Mouse (Mus musculus) lung, embryonic 14.5 days (tissue): Measurements from ENCODE around the gene Ttc39a. TPM values are rescaled to one million over a fixed set of nuclear protein-coding genes. Genes with fewer than 3 reads are reported as not detected.

Experiments
- ATAC-seq: fragments of 200-750 bp; cut with Nextera tagmentation; 2 replicates; pipeline ENCODE4 v1.8.0; 2017; ENCODE audit warnings: mild to moderate bottlenecking, moderate TSS enrichment, moderate library complexity; ENCODE audit not compliant: insufficient read depth
- DNase-seq: peaks from one replicate; pipeline ENCODE4 v3.0.0-alpha.2; 2015
- H3K27ac ChIP-seq: fragments of 300-500 bp; sonication (generic); 2 replicates; pipeline ENCODE4 v1.5.1; 2014; ENCODE audit warnings: low read depth, mild to moderate bottlenecking, moderate library complexity
- H3K27me3 ChIP-seq: fragments of 300-500 bp; sonication (generic); 2 replicates; pipeline ENCODE4 v1.6.1; 2014; ENCODE audit warnings: low read length, control low read depth; ENCODE audit not compliant: insufficient read depth
- H3K36me3 ChIP-seq: fragments of 300-500 bp; sonication (generic); 2 replicates; pipeline ENCODE4 v1.6.1; 2014; ENCODE audit warnings: control low read depth; ENCODE audit not compliant: insufficient read depth
- H3K4me1 ChIP-seq: fragments of 300-500 bp; sonication (generic); 2 replicates; pipeline ENCODE4 v1.6.1; 2014; ENCODE audit warnings: antibody characterized with exemption, control low read depth; ENCODE audit not compliant: insufficient read depth
- H3K4me2 ChIP-seq: fragments of 300-500 bp; sonication (generic); 2 replicates; pipeline ENCODE4 v1.6.1; 2014; ENCODE audit warnings: mild to moderate bottlenecking
- H3K4me3 ChIP-seq: fragments of 300-500 bp; sonication (generic); 2 replicates; pipeline ENCODE4 v1.5.1; 2014; ENCODE audit warnings: low read depth, low read length
- H3K9ac ChIP-seq: fragments of 300-500 bp; sonication (generic); 2 replicates; pipeline ENCODE4 v1.6.1; 2014
- H3K9me3 ChIP-seq: fragments of 300-500 bp; sonication (generic); 2 replicates; pipeline ENCODE4 v1.6.1; 2016; ENCODE audit warnings: low read depth, low read length, control low read depth
- CTCF ChIP-seq: IDR thresholded peaks from 2 replicates; pipeline ENCODE4 v1.5.1; 2016; ENCODE audit warnings: antibody characterized with exemption, low read depth
- WGBS: fragments of 180-500 bp; shearing (Covaris S2); extraction: QIAGEN DNeasy Blood & Tissue Kit; methylation state at CpG from one replicate; pipeline ENCODE4 v1.1.7; 2014; 5-methylcytosine and 5-hydroxymethylcytosine counted together
- polyA plus RNA-seq: library from polyadenylated mRNA; unstranded; fragments of >200 nt; fragmentation: Nextera tagmentation; extraction: Ambion mirVana; gene quantifications from 2 replicates; pipeline ENCODE4 v1.2.1, GENCODE M21; 2014

Gene Ttc39a
- polyA plus RNA-seq, 1 experiment from 2014 or later, result 5.9 TPM

DNA sequence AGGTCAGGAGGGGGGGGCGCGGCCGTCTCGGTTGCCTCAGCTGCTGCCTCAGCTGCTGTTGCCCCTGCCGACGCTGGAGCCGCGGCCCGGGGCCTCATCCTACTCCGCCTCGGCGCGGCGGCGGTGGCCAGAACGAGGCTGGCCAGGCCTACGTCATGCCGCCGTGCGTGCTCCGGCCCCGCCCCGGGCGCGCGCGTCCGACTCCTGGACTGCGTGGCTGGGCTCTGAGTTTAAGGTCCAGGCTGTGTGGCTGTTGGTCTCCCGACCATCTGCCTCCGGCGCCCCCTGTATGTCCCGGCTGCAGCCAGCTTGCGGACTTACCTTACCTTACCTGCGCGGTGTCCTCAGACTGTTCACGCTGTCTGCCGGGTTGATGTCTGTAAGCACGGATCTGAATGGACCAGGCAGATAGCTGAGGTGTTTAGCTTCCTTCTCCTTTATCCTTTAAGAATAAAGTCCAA, 70.2 kb downstream of the Ttc39a start:
- Histone ChIP-seq H3K9me3 (no peaks in the 10 kb centered on the region), H3K27ac (peak overlapping the region; percentile 95), H3K4me1 (peaks cover 5% of the 10 kb centered on the region; the same call in 1 of the 2 replicates), H3K4me3 (peak overlapping the region; percentile 92), H3K9ac (peak overlapping the region; percentile 99), H3K4me2 (peak overlapping the region; percentile 56), H3K36me3 (no peaks in the 10 kb centered on the region), H3K27me3 (no peaks in the 10 kb centered on the region)
- TF ChIP-seq CTCF, result peak; percentile 52
- WGBS, result under 1% methylated on average over 38 of the region's 39 CpGs
- DNase-seq (peak; percentile 97), ATAC-seq (peak; percentile 100)

DNA sequence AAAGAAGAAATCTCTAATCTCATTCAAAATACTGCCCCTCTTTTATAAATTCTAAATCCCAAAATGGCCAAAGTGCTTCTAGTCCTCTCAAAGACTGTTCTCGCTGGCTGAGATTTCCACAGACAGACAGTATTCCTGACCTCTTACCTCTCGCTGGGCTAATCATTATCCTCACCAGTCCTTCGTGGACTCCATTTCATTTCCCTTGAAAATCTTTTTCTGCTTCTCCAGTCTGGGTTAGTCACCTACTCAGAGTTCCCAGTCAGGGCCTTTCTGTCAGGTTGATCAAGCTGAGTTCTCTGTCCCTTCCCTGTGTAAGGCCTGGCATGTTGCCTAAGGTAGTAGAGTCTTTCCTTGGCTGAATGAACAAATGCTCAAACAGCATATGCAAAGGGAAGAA, 71.0 kb downstream of the Ttc39a start:
- no peaks in the 10 kb centered on the region for H3K9me3 ChIP-seq
- ATAC-seq (no peak), DNase-seq (no peak)
- H3K4me1 ChIP-seq, result peaks cover 5% of the 10 kb centered on the region; the same call in 1 of the 2 replicates
- H3K27me3 ChIP-seq, result no peaks in the 10 kb centered on the region
- H3K4me3 ChIP-seq, result no peak overlapping the region
- no peak for TF ChIP-seq CTCF
- H3K4me2 ChIP-seq, result no peak overlapping the region
- WGBS, result 81% methylated on average over 3 of the region's 3 CpGs
- H3K27ac ChIP-seq, result no peak overlapping the region
- no peak overlapping the region for H3K9ac ChIP-seq
- H3K36me3 ChIP-seq, result no peaks in the 10 kb centered on the region

DNA sequence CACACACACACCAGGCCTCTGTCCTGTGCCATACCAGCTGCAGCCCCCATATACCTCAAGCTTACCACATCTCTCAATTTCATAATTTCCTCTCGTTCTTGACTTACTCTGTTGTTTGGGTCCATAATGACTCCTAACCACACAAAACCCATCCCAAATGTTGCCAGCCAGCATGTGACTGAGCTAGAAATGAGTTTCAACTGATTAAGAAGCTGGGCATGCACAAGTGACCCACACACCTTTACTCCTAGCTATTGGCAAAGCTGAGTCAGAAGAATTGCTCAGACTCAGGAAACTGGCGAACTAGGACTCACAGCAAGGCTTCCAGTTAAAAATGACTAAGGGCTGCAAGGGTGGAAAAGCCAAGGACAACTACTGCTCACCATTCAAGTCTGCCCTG, 75.0 kb downstream of the Ttc39a start:
- no peak for TF ChIP-seq CTCF
- DNase-seq (no peak), ATAC-seq (no peak)
- H3K36me3 ChIP-seq, result no peaks in the 10 kb centered on the region
- WGBS, result 70% methylated on average over 2 of the region's 2 CpGs
- no peak overlapping the region for H3K4me2 ChIP-seq
- no peak overlapping the region for H3K4me3 ChIP-seq
- H3K27me3 ChIP-seq, result no peaks in the 10 kb centered on the region
- H3K9me3 ChIP-seq, result no peaks in the 10 kb centered on the region
- H3K9ac ChIP-seq, result no peak overlapping the region
- H3K27ac ChIP-seq, result no peak overlapping the region
- H3K4me1 ChIP-seq, result no peaks in the 10 kb centered on the region; the same call in 1 of the 2 replicates

DNA sequence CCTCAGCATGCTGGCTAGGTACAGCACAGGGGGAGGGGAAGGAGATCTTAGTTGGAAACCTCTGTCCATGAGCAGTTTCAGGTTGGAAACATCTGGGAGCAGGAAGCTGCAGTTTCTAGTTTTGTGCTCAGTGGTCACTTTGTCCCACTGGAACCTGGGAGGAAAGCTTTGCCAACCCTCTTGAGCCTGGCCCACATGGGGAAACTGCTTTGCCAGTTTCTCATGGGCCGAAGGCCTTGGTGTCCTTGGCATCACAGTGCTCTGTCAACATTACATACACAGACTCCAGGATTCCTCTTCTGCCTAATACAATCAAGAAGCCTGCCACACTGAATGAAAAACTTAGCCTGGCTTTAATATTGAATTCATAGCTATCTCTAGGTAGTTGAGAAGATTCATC, 76.3 kb downstream of the Ttc39a start:
- Histone ChIP-seq H3K4me3 (no peak overlapping the region), H3K9ac (no peak overlapping the region), H3K9me3 (no peaks in the 10 kb centered on the region), H3K4me1 (no peaks in the 10 kb centered on the region; the same call in 1 of the 2 replicates), H3K27me3 (no peaks in the 10 kb centered on the region), H3K36me3 (no peaks in the 10 kb centered on the region), H3K4me2 (no peak overlapping the region), H3K27ac (no peak overlapping the region)
- 82% methylated on average over 1 of the region's 1 CpGs for WGBS
- ATAC-seq (no peak), DNase-seq (no peak)
- no peak for TF ChIP-seq CTCF

DNA sequence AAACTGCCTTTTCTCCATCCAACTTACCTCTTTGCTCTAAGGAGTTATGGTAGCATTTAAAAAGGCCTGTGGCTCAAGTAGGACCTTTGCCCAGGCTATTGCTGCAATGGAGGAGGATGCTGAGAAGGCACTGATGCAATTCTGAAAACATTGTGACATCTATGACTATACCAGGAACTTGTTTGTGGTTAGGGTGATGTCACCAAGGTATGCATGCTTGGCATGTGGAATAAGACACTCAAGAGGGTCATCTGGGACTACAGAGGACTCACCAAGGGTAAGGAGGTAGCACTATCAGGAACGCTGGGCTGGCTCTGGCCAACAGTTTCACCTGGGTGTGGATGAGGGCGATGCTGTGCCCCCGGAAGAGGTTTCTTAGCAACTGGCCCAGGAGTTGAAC, 78.2 kb downstream of the Ttc39a start, which contains the start of gene Rnf11:
TSS of gene Rnf11 (minus strand) at position 108 of the 400 bp plus-strand sequence.
- H3K27ac ChIP-seq, result no peak within 1 kb of the TSS
- DNase-seq, result no peak
- H3K9ac ChIP-seq, result no peak within 1 kb of the TSS
- H3K36me3 ChIP-seq, result no peaks in the 10 kb centered on the region
- no peak within 1 kb of the TSS for H3K4me2 ChIP-seq
- no peaks in the 10 kb centered on the region for H3K9me3 ChIP-seq
- no peak for TF ChIP-seq CTCF
- WGBS, result 74% methylated on average over 3 of the region's 3 CpGs
- no peaks in the 10 kb centered on the region for H3K27me3 ChIP-seq
- H3K4me1 ChIP-seq, result no peaks in the 10 kb centered on the region; the same call in 1 of the 2 replicates
- H3K4me3 ChIP-seq, result no peak within 1 kb of the TSS
- no peak for ATAC-seq

DNA sequence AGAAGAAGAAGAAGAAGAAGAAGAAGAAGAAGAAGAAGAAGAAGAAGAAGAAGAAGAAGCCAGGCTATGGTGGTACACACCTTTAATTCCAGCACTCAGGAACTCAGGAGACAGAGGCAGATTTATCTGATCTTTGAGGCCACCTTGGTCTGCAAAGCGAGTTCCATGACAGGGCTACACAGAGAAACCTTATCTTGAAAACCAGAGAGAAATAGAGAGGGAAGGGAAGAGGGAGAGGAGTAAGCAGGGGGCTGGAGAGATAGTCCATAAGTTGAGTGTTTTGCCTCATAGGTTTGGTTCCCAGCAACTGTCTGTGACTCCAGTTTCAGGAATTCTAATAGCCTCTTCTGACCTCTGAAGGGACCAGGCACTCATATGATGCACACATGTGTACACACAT, 82.4 kb downstream of the Ttc39a start:
- 72% methylated on average over 1 of the region's 1 CpGs for WGBS
- no peak overlapping the region for H3K27ac ChIP-seq
- no peaks in the 10 kb centered on the region for H3K9me3 ChIP-seq
- ATAC-seq, result no peak
- no peak overlapping the region for H3K4me2 ChIP-seq
- no peaks in the 10 kb centered on the region for H3K27me3 ChIP-seq
- no peak overlapping the region for H3K9ac ChIP-seq
- TF ChIP-seq CTCF, result no peak
- no peak overlapping the region for H3K4me3 ChIP-seq
- H3K4me1 ChIP-seq, result no peaks in the 10 kb centered on the region; the same call in 1 of the 2 replicates
- H3K36me3 ChIP-seq, result no peaks in the 10 kb centered on the region
- DNase-seq, result no peak

DNA sequence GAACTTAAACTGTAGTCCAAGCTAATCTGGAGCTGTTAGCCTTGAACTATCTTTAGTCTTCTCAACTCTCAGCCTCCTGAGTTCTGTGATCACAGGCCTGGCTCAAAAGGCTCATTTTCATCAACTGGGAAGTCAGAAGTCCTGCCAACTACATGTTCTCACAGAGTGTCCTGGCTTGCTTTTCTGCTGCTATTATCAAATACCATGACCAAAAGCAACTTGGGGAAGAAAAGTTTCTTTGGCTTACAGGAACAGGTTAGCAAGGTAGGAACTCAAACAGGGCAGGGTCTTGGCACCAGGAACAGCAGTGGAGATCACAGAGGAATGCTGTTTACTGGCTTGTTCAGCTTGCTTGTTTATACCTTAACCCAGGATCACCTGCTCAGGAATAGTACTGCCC, 87.2 kb downstream of the Ttc39a start:
- no peak overlapping the region for H3K4me3 ChIP-seq
- no peak overlapping the region for H3K4me2 ChIP-seq
- no peak for TF ChIP-seq CTCF
- no peaks in the 10 kb centered on the region for H3K9me3 ChIP-seq
- H3K9ac ChIP-seq, result no peak overlapping the region
- DNase-seq (no peak), ATAC-seq (no peak)
- no peaks in the 10 kb centered on the region for H3K27me3 ChIP-seq
- H3K36me3 ChIP-seq, result no peaks in the 10 kb centered on the region
- no peak overlapping the region for H3K27ac ChIP-seq
- H3K4me1 ChIP-seq, result no peaks in the 10 kb centered on the region

Other genes starting within 250 kb of the Ttc39a start
- gene Osbpl9, start 204.4 kb upstream of the Ttc39a start, polyA plus RNA-seq, result 59.4 and 60.0 TPM in 2 replicates
- gene Calr4, start 172.1 kb upstream of the Ttc39a start, polyA plus RNA-seq, result not detected in 2 replicates
- gene Eps15, start 126.4 kb upstream of the Ttc39a start, polyA plus RNA-seq, result 49.3 and 52.0 TPM in 2 replicates
- gene Rnf11, start 78.1 kb downstream of the Ttc39a start, polyA plus RNA-seq, result 54.6 and 54.7 TPM in 2 replicates
- not detected in 2 replicates for gene 4930522H14Rik, start 124.7 kb downstream of the Ttc39a start, polyA plus RNA-seq